Mouse (Mus musculus): ENCODE measurements at regions not wholly inside any gene's neighbourhood (a gene's known extent, or its start where the extent isn't known, plus 50 kb on each side); places are given as distances from the start of the nearest gene placed in this dataset.

DNA sequence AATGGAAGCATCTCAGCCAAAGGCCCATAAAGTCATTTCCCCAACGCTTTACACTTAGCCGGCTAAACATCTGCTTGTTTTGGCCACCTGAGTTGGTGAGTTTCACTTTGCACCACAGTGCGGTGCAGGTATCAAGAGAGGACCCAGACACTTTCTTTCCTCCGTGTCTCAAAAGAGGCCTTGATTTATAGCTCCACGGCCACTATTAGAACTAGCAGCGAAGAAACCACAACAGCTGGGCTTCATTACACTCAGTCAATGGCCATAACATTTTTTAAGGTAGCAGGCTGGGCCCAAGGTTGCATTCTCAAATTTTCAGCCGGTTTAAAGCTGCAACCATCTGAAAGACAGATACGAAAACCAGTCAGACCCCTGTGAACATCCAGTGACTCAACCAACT is 103.4 kb downstream of the Mreg start:
- DNase-seq (ENCODE audit: low read depth, low spot score) = peak; percentile 62

DNA sequence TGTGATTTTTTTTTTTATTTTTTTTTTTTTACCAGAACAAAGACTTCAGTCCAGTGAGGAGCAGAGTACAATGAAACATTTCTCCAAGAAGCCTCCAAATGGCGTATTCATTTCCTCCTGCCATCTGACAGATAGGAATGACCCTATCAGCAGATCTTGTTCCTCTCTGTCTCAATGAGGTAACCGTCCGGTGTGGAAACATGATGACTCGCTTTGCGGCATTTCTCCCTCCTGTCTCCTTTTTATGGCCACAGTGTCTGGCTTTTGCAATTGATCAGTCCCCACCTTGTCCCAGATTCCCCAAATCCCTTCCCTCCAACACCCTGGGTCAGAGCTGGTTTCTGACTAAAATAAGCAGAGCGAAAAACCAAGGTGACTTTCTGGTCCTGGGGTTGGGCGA is 105.0 kb downstream of the Mreg start:
- DNase-seq (ENCODE audit: low read depth, low spot score) = no peak

DNA sequence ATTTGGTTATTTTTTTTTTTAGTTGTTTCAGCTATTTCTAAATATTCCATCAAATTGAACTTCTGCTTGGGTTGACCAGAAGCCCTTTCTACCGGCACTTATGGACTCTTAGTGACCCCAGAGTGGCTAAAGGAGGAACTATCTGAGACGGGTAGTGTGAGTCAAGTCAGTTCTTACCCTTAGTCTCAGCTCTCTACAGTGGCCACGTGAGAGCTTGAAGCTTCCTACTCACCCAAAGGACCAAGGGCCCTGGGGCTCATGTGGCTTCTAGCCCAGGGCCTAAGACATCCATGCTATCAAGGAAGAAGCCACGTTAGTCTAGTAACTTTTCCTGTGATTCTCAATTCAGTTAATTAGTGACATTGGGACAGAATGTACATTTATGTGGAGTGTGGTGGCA is 105.5 kb downstream of the Mreg start:
- no peak for DNase-seq (ENCODE audit: low read depth, low spot score)

DNA sequence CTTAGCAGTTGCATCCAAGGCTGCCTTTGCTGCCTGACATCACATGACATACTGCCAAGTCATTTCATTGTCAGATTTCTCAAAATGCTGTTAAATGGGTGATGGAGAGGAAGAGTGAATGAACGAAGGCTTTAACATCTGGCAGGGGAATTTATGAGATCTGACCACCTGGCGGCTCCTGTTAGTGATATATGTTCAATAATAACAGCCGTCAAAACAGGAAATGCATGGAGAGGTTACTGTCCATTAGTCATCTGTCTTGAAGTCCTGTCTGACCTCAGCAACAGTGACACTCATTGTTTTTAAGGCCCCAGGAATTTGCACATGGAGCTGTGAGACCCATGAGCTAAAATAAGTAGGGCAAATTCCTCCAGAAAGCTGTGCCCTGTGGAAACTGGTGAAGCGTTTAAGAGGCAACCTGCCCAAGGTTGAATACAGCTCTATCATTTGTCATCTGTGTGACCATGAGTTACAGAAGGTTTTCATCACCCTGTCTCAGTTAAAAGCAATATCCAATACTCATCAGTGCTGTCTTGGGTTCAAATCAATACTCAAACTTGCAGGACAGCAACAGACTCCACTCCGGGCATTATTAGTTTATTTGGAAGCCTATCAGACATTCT is 106.6 kb downstream of the Mreg start:
- DNase-seq (ENCODE audit: low read depth, low spot score) = peak; percentile 71

DNA sequence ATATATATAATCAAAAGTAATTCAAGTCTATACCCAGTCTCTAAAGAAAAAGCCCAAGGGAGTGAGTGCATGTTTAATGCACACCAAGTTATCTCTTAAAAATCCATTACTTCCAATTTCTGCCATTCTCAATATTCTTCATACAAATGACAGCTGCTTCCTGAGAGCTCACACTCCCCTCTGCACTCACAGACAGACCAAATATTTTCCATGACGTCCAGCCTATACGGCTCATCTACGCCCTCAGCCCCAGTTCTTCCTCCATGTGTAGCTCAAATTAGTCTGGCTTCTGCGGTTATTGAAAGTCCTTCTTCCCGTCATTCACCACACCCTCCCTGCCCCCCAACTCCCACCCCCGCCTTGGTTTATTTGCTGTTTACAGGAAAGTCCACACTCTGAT is 108.1 kb downstream of the Mreg start:
- DNase-seq (ENCODE audit: low read depth, low spot score) = no peak

DNA sequence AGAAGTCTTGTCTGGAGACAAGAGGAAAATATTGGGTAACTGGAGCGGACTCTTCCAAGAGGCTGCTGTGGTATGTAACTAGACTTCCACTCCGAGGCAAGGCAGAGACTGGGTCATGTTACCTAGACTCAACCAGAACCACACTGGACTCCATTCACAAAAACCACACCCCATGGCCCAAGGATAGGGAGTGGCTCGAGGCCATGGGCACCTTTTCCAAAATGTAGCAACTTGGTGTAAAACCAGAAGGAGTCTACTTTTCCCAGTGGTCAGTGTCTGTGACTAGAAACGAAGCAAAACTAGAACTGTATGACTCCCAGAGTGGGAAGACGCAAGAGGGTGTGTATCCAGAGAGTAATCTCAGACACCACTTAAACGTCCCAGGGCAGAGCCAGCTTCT is 108.7 kb downstream of the Mreg start:
- DNase-seq (ENCODE audit: low read depth, low spot score) = no peak

DNA sequence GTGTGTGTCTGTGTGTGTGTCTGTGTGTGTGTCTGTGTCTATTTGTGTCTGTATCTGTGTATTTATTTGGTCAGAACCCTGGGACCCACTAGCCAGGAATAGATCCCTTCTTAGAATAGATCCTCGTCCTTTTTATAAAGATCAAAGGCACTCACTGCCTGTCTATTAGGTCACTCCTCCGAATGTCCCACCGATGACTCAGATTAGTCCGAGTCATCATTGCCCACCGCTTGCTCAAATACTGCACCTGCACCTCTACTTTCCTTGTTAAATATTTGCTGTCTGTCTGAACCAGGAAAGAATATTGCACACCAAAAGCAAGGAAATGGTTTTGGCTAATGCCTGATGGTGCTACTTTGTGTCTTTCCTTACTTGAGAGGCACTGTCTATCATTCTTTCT is 112.7 kb downstream of the Mreg start:
- DNase-seq (ENCODE audit: low read depth, low spot score) = no peak

DNA sequence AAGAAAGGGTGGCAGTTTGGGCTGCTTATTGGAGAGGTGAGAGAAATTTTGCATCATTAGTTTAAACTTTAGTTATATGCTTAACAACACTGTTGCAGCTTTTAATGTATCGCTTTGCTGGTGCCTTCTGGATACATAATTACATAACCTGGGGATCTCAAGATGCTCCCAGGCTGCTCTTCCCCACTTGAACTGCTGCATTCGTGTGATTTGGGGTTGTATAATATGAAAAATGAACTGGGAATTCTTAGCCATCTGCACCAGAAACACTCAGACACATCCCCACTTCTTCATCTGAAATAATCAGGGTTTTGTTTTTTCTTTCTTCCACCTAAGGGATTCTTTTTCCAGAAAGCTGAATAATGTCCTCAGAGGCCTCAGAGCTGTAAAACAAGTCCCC is 120.8 kb downstream of the Mreg start:
- no peak for DNase-seq (ENCODE audit: low read depth, low spot score)

DNA sequence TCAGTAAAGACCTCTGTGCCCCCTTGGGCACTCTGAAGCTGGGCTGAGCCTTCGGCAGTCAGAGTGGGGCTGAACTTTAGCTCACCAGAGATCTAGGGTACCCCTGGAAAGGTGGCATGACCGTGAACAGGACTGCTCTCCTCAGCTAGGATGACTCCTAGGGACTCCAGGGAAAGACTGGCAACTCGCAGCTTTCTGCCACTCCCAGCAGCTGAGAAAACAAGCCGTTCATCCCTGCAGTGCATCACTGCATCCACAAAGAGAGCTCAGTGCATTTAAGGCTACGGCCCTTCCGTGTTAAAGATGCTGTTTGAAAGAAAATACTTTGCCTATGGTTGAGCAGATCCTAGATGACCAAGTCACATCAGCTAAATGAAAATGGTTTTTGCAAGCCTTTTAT is 126.4 kb downstream of the Mreg start:
- DNase-seq (ENCODE audit: low read depth, low spot score) = no peak

DNA sequence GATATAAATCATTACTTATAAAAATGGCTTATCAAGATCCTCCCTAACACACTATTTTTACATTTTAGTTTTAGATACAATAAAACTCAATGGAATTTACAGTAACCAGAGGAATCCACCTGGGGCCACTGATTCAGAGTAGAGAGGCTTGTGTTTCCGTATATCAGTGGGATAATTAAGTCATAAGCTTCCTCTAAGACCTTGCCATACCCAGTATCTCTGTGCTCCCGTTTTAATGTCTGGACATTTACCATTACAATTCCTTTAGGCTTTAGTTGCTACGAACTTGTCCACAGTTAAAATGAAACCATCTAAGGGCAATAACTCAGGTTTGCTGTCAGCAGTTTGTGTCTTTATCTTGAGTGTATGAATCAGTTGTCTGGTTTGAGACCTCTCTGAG is 127.9 kb downstream of the Mreg start:
- peak; percentile 14 for DNase-seq (ENCODE audit: low read depth, low spot score)

DNA sequence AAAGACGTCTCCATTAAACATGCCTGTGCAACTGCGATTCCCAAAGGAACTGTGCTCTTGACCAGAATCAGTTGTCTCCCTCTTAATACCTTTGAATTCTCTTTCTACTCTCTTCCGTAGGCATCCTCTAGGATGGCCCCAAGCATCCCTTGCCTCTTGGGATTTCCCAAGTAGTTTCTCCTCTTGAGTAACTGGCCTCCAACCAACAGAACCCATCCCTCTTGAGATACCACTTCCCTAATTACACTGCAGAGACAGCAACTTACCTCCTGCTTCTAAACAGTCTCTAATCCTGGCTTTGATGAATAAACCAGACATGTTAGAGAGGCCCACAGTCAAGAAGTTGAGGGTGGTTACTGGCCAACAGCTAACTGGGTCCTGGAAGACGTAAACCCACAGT is 129.7 kb downstream of the Mreg start:
- DNase-seq (ENCODE audit: low read depth, low spot score) = no peak

DNA sequence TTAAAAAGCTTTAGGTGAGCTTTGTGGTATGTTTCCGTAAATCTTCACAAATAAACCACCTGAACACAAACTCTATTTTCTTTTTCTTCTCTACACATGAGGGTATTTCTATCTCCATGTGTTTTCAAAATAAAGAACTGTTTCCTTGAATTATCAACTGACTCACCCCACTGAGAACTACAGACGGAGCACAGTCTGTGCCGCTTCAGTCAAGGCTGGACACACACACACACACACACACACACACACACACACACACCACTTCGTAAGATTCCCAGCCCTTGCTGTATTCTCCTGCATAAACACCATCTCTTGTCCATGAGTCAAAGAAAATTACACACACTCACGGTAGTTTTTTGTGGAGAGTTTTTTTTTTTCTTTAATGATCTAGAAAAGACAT is 130.3 kb downstream of the Mreg start:
- DNase-seq (ENCODE audit: low read depth, low spot score) = no peak

DNA sequence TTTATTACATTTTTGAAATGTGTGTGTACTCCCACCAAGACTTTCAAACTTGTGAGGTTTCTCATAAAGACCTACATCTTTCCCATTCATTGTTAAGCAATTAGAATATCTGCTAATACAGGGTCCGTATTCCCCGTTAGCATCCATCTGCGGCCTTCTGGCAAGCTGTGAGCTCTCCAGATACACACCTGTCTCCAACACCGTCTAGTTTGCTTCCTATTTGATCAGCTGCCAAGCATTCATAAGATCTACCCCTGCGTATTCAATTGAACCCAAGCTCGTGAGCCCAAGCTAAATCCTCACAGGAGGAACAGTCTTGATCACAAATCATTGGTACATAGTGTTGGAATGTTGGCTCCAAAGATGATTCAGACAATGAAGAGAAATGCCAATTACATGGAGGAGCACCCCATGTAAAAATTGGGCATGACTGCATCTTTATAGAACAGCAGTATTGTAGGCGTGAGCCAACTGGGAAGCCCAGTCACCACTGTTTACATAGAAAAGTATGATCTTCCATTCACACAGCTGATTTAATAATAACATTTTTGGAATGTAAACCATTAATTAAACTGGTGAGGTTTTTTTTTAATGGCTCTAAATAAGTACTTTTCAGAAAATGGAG is 133.1 kb downstream of the Mreg start:
- peak; percentile 25 for DNase-seq (ENCODE audit: low read depth, low spot score)

DNA sequence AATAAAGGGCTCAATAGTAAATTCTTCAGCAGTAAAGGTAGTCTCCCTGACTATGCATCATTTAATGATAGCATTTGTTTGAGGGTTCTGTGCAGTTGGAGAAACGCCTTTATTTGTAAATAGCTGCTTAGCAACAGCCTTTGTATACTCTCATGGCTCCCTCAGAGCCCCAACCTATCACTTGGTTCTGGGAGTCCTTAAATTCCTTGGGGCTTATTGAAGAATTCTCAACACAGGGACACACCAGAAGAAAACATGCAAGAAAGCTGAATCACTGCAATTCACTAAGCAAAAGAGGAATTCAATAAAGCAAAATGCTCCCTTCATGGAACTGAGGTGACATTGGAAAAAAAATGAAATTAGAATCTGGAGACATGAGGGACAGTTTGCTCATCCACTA is 135.8 kb downstream of the Mreg start:
- DNase-seq (ENCODE audit: low read depth, low spot score) = peak; percentile 39

DNA sequence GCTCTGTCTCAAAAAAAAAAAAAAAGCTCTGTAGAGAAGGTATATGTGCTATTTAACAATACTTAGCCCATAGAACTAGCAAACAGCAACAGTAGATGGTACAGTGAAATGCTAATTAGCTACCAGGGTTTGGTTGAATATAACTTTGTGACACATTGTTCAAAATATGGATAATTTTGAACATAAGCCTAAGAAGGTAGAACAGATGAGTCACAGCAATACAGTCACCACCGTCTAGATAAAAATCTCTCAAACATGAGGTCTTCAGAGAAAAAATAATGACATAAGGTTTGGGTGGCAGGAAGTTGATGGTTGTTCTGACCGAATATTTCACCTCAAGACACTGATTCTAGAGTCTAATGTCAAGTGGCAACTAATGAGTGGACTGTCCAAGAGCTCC is 136.6 kb downstream of the Mreg start:
- peak; percentile 32 for DNase-seq (ENCODE audit: low read depth, low spot score)

DNA sequence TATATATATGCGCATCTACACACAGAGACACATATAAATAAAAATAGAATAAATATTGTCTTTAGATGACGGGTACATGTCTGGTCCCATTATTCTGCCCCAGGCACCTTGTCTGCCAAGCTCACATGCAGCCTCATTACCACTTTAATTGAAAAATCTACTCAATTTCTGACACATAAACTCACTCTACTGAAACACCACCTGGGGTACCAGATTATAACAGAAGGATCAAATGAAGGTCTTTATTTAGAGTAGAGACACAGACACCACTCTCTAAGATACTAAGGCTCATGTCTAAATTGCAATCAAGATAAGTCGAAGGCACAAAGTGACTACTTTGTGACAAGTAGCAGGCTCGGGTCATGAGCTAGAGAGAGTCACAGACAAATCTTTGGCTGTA is 138.9 kb downstream of the Mreg start:
- no peak for DNase-seq (ENCODE audit: low read depth, low spot score)

DNA sequence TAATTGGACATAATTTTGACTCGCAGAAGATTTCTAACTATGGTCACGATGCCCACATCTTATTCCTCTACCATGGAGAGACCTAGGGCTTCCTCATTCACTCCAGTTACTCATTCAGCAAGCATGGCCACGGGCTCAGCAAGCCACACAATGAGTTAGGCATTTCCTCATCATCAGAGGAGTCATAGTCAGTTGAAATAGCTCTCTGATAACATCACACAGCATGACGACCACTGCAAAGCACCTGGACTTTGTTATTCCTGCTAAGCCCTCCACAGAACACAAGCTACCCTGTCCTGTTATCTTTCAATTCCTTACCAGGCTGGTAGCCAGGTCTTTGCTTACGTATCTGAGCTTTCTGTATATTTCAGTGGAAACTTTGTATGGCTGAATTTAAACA is 141.6 kb downstream of the Mreg start:
- DNase-seq (ENCODE audit: low read depth, low spot score) = peak; percentile 83

DNA sequence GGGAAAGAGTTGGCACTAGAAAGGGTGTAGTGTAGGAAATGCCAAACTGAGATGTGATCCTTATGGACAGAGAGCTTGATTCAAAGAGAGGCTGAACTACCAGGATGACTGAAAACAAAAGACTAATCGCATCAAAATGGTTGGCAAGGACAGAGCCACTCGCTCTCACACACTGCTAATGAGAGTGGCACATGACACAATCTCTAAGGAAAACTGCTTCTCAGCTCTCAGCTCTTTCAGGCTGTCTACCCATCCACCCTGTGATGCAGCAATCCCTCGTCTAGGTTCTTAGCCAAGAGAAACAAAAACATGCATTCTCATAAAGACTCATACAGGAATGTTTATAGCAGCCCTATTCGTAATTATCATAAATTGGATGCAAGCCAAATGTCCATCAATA is 143.1 kb downstream of the Mreg start:
- peak; percentile 65 for DNase-seq (ENCODE audit: low read depth, low spot score)

DNA sequence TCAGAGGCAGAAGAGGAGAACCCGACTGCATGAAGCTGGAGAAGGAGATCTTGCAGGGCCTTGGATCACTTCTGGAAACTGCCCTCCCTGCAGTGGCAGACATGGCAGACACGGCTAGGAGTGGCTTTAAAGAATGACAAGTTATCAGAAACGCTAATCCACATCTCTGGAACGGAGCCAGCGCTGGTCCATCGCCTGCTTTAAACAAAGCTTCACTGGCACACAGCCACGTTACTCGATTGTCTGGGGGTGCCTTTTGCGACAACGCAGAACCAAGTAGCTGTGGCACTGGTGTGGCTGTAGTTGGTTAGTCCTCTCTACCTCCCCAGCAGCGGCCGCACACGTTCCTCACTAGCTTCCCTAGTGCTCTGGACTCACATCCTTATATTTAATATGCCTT is 147.0 kb downstream of the Mreg start:
- DNase-seq (ENCODE audit: low read depth, low spot score) = no peak

DNA sequence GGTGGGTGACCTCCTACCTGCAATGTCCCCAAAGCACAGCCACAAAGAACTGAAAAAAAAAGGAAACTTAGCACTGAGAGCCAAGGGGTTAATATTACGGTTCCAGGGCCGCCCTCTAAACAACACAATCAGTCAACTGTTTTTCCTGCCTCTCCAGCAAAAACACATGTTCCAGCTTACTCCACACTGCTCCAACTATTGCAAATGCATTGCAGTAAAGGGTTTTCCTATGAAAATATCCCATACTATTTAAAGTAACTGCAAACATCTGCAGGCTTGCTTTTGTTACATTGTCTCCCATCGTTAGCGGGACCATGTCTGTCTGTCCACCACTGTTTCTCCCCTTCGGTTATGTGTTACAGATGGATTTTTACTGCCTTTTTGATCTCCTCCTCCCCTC is 151.7 kb downstream of the Mreg start:
- no peak for DNase-seq (ENCODE audit: low read depth, low spot score)

DNA sequence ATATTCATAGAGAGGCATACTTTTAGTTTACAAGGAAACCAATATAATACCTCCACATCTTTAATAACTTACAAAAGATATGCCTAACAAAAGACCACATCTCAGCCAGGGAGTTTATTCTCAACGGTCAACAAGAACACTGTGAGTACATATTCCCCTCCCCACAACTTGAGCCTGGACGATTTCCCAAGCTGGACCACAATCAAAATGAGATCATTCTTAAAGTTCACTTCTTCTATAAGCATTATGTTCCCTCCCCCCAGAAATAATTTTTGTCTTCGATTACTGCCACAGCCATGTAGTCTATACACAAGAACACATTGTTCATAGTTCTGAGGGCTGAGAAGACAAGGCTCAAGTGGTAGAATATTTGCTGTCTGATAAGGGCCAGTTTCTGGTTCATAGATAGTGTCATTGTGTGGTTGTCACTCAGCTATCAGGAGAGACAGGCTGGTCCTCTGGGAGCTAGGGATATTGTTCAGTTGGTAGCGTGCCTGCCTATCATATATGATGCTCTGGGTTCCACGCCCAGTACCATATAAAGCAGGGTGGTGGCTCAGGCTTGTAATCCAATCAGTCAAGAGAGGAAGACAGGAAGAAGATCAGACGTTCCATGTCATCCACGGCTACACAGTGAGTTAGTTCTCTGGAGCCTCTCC is 153.9 kb downstream of the Mreg start:
- DNase-seq (ENCODE audit: low read depth, low spot score) = no peak

DNA sequence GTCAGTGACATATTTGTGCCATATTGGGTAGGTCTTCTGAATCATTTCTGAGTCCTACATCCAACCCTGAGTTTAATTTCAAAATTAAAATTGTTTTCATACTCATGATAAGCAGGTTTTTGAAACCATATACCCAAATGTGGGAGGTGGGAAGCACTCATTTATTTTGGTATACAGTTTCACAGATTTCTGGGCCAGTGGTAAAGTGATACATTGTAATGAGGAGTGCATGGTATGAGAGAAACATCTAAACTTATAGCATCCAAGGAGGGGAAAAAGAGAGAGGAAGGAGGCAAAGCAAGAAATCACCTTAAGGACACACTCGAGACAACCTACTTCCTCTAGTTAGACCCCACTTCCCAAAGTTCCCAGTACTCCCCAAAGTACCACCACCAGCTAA is 157.6 kb downstream of the Mreg start:
- DNase-seq (ENCODE audit: low read depth, low spot score) = no peak

DNA sequence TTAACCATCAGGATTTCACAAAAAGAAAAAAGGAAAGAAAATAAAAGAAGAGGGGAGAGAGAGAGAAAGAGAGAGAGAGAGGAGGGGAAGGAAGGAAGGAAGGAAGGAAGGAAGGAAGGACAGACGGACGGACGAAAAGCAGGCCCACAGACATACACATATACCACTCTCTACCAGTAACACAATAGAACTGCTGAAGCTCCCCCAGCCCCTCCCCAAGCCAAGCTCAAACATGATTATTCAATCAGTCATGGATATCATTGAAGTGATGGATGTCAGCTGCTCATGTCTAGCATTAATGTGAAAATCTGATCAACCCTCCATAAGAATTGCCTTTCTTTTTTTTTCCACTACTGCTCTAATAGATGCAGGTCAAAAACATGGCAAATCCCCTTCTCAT is 161.2 kb downstream of the Mreg start:
- DNase-seq (ENCODE audit: low read depth, low spot score) = no peak

DNA sequence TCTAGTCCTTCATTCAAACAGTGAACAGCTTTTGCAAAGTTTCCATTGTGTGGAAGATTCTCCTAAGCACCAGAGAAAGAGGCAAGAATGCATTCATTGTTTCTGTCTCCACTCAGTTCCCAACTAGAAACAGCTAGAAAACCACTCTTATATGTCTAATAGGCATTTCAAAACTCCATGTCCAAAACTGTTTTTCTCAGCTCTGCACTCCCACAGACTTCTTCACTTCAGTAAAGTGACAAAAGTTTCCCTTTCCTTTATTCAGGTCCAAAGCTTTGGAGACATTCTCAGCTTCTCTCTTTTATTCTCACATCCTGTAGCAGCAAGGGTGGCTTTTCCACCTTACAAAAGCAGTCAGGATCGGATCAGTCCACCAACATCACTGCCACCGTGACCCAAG is 166.0 kb downstream of the Mreg start:
- no peak for DNase-seq (ENCODE audit: low read depth, low spot score)

Measured in 3T3-L1 (cell line).